In the genomic region with DNA sequence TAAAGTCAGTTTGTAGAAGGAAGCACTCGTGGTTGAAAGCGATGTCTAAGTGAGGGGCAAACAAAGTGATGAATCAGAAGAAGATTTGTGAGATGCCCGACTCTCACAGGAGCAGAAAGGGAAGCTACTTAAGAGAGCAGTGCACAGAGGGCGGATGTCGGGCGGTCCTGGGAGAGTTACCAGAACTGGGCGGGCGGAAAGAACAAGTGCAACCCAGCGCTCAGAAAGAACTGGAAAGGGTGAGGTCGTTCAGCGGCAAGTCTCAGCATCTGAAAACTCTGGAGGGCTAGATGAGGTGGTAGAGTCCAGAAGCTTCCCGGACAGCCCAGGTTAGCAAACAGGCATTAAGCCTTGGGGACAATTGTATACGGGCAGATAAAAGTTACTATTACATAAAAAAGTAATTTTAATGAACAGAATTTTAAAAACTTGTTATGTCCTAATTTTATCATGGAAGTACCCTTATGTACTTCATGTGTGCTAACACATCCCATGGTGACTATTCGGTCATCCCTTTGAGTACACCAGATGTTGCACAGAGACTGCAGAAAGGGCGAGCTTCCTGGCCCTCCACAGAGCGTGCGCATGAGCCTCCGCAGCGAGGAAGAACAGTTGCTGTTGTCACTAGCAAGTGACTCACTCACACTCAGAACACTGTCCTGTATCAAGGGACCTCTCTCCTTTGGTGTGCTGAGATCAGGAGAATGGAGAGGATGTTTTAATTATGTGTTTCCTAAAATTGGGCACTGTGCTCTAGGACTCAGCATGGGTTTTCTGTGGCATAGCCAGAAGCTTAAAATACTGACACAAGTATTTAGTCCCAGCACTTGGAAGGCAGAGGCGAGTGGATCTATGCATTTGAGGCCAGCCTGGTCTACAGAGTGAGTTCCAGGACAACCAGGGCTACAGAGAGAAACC, we compare ENCODE assay signal across 21 mouse cellular contexts. TPM values are rescaled to one million over a fixed set of nuclear protein-coding genes. Genes with fewer than 3 reads are reported as not detected.
DNase-seq lines count a peak whose midpoint lies in the region; ATAC-seq and TF ChIP-seq lines count a peak whose summit lies in the region.
"Had no signal": no experiment of that assay in that cellular context is flagged by ENCODE, and none has a peak within 500 bp of the region (broad histone marks: within the 10 kb centered on the region; RNA-seq: fewer than 3 reads in every experiment).

No protein-coding gene starts in this region.

- no peak overlapping the region for H3K9ac ChIP-seq in heart, embryonic 15.5 days
- no peak overlapping the region for H3K9ac ChIP-seq in intestine, embryonic 16.5 days (ENCODE audit: low read depth, low read length)
- H3K9ac ChIP-seq: embryonic facial prominence, embryonic 13.5 days; forebrain, embryonic 12.5 days; hindbrain, embryonic 15.5 days; midbrain, embryonic 15.5 days; neural tube, embryonic 12.5 days had no signal

- intact Hi-C loops in gastrocnemius, adult 2 months (cut with DNase I): no loop called here
- intact Hi-C loops in gastrocnemius, postnatal 36 days (cut with DNase I): no loop called here

- 86% methylated on average over 20 of the region's 20 CpGs for WGBS in heart, embryonic 15.5 days
- WGBS in intestine, embryonic 16.5 days: 92% methylated on average over 20 of the region's 20 CpGs

- H3K27ac ChIP-seq in gastrocnemius, adult 2 months: peak overlapping the region; percentile 25; the same call in 1 of the 2 replicates
- peak overlapping the region; percentile 29; the same call in 1 of the 2 replicates for H3K27ac ChIP-seq in heart, embryonic 15.5 days
- H3K27ac ChIP-seq in intestine, embryonic 16.5 days (ENCODE audit: low read length): no peak overlapping the region
- H3K27ac ChIP-seq: embryonic facial prominence, embryonic 13.5 days; forebrain, embryonic 12.5 days; hindbrain, embryonic 15.5 days; layer of hippocampus, adult 2 months; midbrain, embryonic 15.5 days; neural tube, embryonic 12.5 days had no signal

- H3K4me2 ChIP-seq in heart, embryonic 15.5 days: no peak overlapping the region
- H3K4me2 ChIP-seq in intestine, embryonic 16.5 days (ENCODE audit: low read depth, low read length): no peak overlapping the region
- H3K4me2 ChIP-seq: embryonic facial prominence, embryonic 13.5 days; forebrain, embryonic 12.5 days; hindbrain, embryonic 15.5 days; midbrain, embryonic 15.5 days; neural tube, embryonic 12.5 days had no signal

- 0 out of 2 replicates have a peak, but pooled peaks have one; percentile 52 for ATAC-seq in cerebellum, adult (ENCODE audit: insufficient number of reproducible peaks, low FRiP score, low TSS enrichment)
- no peak for ATAC-seq in heart, embryonic 15.5 days (replicated peaks; ENCODE audit: insufficient number of reproducible peaks, insufficient read depth, low FRiP score, low read depth)
- ATAC-seq in intestine, embryonic 16.5 days: no peak
- ATAC-seq: midbrain, embryonic 15.5 days had no signal

- no peaks in the 10 kb centered on the region for H3K27me3 ChIP-seq in heart, embryonic 15.5 days
- H3K27me3 ChIP-seq in intestine, embryonic 16.5 days (replicated peaks; ENCODE audit: control insufficient read depth, insufficient read depth, low read length): no peaks in the 10 kb centered on the region
- H3K27me3 ChIP-seq: embryonic facial prominence, embryonic 13.5 days; forebrain, embryonic 12.5 days; hindbrain, embryonic 15.5 days; midbrain, embryonic 15.5 days; neural tube, embryonic 12.5 days had no signal

- H3K36me3 ChIP-seq in heart, embryonic 15.5 days: no peaks in the 10 kb centered on the region
- no peaks in the 10 kb centered on the region for H3K36me3 ChIP-seq in intestine, embryonic 16.5 days (ENCODE audit: control insufficient read depth, insufficient read depth, low read length)
- H3K36me3 ChIP-seq: forebrain, embryonic 12.5 days; hindbrain, embryonic 15.5 days; midbrain, embryonic 15.5 days; neural tube, embryonic 12.5 days had no signal

- no peaks in the 10 kb centered on the region for H3K9me3 ChIP-seq in heart, embryonic 15.5 days (replicated peaks)
- H3K9me3 ChIP-seq in intestine, embryonic 16.5 days (ENCODE audit: control insufficient read depth, low read length): 0 out of 2 replicates have a peak, but pooled peaks cover 4% of the 10 kb centered on the region
- H3K9me3 ChIP-seq: embryonic facial prominence, embryonic 13.5 days; forebrain, embryonic 12.5 days; hindbrain, embryonic 15.5 days; midbrain, embryonic 15.5 days; neural tube, embryonic 12.5 days had no signal

- H3K4me1 ChIP-seq in heart, embryonic 15.5 days (replicated peaks): peaks cover 43% of the 10 kb centered on the region
- peaks cover 35% of the 10 kb centered on the region for H3K4me1 ChIP-seq in intestine, embryonic 16.5 days (ENCODE audit: control insufficient read depth, insufficient read depth, low read length)

- no peak overlapping the region for H3K4me3 ChIP-seq in gastrocnemius, adult 2 months
- H3K4me3 ChIP-seq in heart, embryonic 15.5 days: no peak overlapping the region
- no peak overlapping the region for H3K4me3 ChIP-seq in intestine, embryonic 16.5 days (ENCODE audit: low read length)
- H3K4me3 ChIP-seq: embryonic facial prominence, embryonic 13.5 days; erythroblast, embryonic 14.5 days; forebrain, embryonic 12.5 days; hindbrain, embryonic 15.5 days; layer of hippocampus, adult 2 months; midbrain, embryonic 15.5 days; neural tube, embryonic 12.5 days had no signal

- no peak for TF ChIP-seq CTCF in gastrocnemius, adult 2 months (IDR thresholded peaks at IDR 0.05)

- no peak for DNase-seq in cerebellum, postnatal 10 days
- no peak for DNase-seq in gastrocnemius, adult 2 months
- no peak for DNase-seq in gastrocnemius, postnatal 36 days
- DNase-seq in heart, adult 8-10 months (ENCODE audit: low spot score): no peak
- DNase-seq: adrenal gland, postnatal 36 days; embryo, embryonic 11 days; kidney, adult 9 months; kidney, postnatal 25 days; layer of hippocampus, postnatal 36 days; lung, postnatal 4 days; thymus, postnatal 25 days had no signal

RNA-seq across cellular contexts. Expression of gene Add3, which starts 38.6 kb away (rescaled TPM):
- 10 to 100 TPM; 17.0 to 29.5 TPM for total RNA-seq in gastrocnemius, adult 2 months (2021)
- 10 to 100 TPM; 20.0 to 20.7 TPM for total RNA-seq in gastrocnemius, postnatal 36 days (2021)
- polyA plus RNA-seq in heart, embryonic 15.5 days (2015; fragmentation: Nextera tagmentation; extraction: Ambion mirVana): 112 and 118 TPM in 2 replicates
- total RNA-seq in heart, adult 8-10 months (2022): 10 to 100 TPM; 35.7 to 51.4 (median 39.9) TPM
- polyA plus RNA-seq in intestine, embryonic 16.5 days (2015; fragmentation: Nextera tagmentation; extraction: Ambion mirVana): 120 and 121 TPM in 2 replicates
